Mouse (Mus musculus) myocyte (in vitro differentiated cells): ENCODE data around the gene Pcgf3. TPM values are rescaled to one million over a fixed set of nuclear protein-coding genes. Genes with fewer than 3 reads are reported as not detected.

Experiments
- H3K27me3 ChIP-seq: one replicate; pipeline ENCODE4 v1.6.1; 2011; ENCODE audit not compliant: control insufficient read depth, insufficient read depth, insufficient read length
- H3K36me3 ChIP-seq: one replicate; pipeline ENCODE4 v1.6.1; 2011; ENCODE audit not compliant: control insufficient read depth, insufficient read depth
- H3K4me2 ChIP-seq: one replicate; pipeline ENCODE4 v1.6.1; 2011; ENCODE audit warnings: low read depth, control low read depth
- H3K4me3 ChIP-seq: one replicate; pipeline ENCODE4 v1.5.1; 2011; ENCODE audit warnings: mild to moderate bottlenecking, control low read depth, moderate library complexity
- H3K79me2 ChIP-seq: one replicate; pipeline ENCODE4 v1.6.1; 2011; ENCODE audit not compliant: control insufficient read depth, insufficient read depth
- H3ac ChIP-seq: one replicate; pipeline ENCODE4 v1.6.1; 2011; ENCODE audit not compliant: control insufficient read depth, insufficient read length
- CEBPB ChIP-seq: IDR thresholded peaks from 2 replicates; pipeline ENCODE4 v1.6.1; 2011; ENCODE audit warnings: mild to moderate bottlenecking, moderate library complexity; ENCODE audit not compliant: poor library complexity, insufficient read depth, severe bottlenecking
- E2F4 ChIP-seq: IDR thresholded peaks from one replicate; pipeline ENCODE4 v1.6.1; 2011; ENCODE audit warnings: mild to moderate bottlenecking, control low read depth, moderate library complexity; ENCODE audit not compliant: insufficient read depth
- MAX ChIP-seq: IDR thresholded peaks from one replicate; pipeline ENCODE4 v1.6.1; 2011; ENCODE audit warnings: low read depth, mild to moderate bottlenecking, control low read depth
- MYOD1 ChIP-seq, 3 experiments: IDR thresholded peaks; one replicate each; pipeline ENCODE4 v1.6.1; 2011; ENCODE audit warnings: control low read depth in 2 of 3, low read depth in 2 of 3, mild to moderate bottlenecking in 2 of 3, moderate library complexity in 1 of 3; ENCODE audit not compliant: insufficient read length in 2 of 3, control insufficient read depth in 1 of 3
- MYOG ChIP-seq, 3 experiments: IDR thresholded peaks; one replicate each; pipeline ENCODE4 v1.6.1; 2011; ENCODE audit warnings: control low read depth in 2 of 3, low read depth in 2 of 3, mild to moderate bottlenecking in 2 of 3; ENCODE audit not compliant: insufficient read length in 2 of 3, control insufficient read depth in 1 of 3, insufficient read depth in 1 of 3
- POLR2A ChIP-seq: IDR thresholded peaks from one replicate; pipeline ENCODE4 v1.6.1; 2011; ENCODE audit warnings: low read depth, mild to moderate bottlenecking, control low read depth, moderate library complexity; ENCODE audit not compliant: insufficient read length
- POLR2AphosphoS2 ChIP-seq: IDR thresholded peaks from one replicate; pipeline ENCODE4 v1.6.1; 2011; ENCODE audit warnings: low read depth, control low read depth; ENCODE audit not compliant: insufficient read length
- REST ChIP-seq: IDR thresholded peaks from one replicate; pipeline ENCODE4 v1.6.1; 2011; ENCODE audit warnings: mild to moderate bottlenecking, control low read depth, moderate library complexity; ENCODE audit not compliant: insufficient read depth, insufficient read length
- SRF ChIP-seq: IDR thresholded peaks from one replicate; pipeline ENCODE4 v1.6.1; 2011; ENCODE audit warnings: low read depth; ENCODE audit not compliant: control insufficient read depth, insufficient read length
- TCF12 ChIP-seq: IDR thresholded peaks from one replicate; pipeline ENCODE4 v1.6.1; 2011; ENCODE audit warnings: mild to moderate bottlenecking, control low read depth; ENCODE audit not compliant: poor library complexity, insufficient read depth, severe bottlenecking
- TCF3 ChIP-seq: IDR thresholded peaks from one replicate; pipeline ENCODE4 v1.6.1; 2011; ENCODE audit warnings: low read depth, control low read depth; ENCODE audit not compliant: insufficient read length
- USF1 ChIP-seq: IDR thresholded peaks from one replicate; pipeline ENCODE4 v1.6.1; 2011; ENCODE audit warnings: low read depth, mild to moderate bottlenecking, control low read depth, moderate library complexity
- polyA plus RNA-seq: library from polyadenylated mRNA; unstranded; fragments of >200 nt; fragmentation: generic; extraction: Trizol; gene quantifications from one replicate; pipeline ENCODE4 v1.2.1, GENCODE M21; 2012; ENCODE audit warnings: missing spikeins

The Pcgf3 gene
- polyA plus RNA-seq, 1 experiment: 19.7 TPM

GRCm38 (mm10) chr5:108466647-108467046, 5.6 kb downstream of the Pcgf3 start:
- TF ChIP-seq USF1 (no peak), POLR2A (no peak)
- no peaks in the 10 kb centered on the region for H3K36me3 ChIP-seq
- H3K27me3 ChIP-seq: no peaks in the 10 kb centered on the region
- H3K79me2 ChIP-seq: peaks cover 99% of the 10 kb centered on the region
- no peak overlapping the region for H3ac ChIP-seq
- H3K4me2 ChIP-seq: no peak overlapping the region
- no peak overlapping the region for H3K4me3 ChIP-seq

DNA sequence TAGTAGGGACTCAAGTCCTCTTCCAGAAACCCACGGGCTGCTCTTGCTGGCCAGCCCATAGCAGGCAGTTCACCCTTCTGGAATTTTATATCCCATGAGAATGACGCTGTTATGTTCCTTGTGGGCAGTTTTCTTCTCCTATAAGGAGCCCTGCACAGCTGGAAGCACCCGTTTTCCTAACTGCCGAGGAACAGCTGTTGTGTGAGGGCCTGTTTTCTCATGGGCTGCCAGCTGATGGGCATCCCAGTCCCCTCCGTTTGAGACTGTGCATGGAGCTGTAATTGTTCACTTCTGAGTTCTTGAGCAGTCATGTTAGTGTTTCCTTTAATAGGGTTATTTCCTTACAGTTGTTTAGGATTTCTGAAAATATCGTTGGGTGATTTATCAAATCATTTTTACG, 8.6 kb downstream of the Pcgf3 start:
- no peak overlapping the region for H3K4me2 ChIP-seq
- no peaks in the 10 kb centered on the region for H3K27me3 ChIP-seq
- peaks cover 69% of the 10 kb centered on the region for H3K79me2 ChIP-seq
- peaks cover 25% of the 10 kb centered on the region for H3K36me3 ChIP-seq
- H3K4me3 ChIP-seq: no peak overlapping the region
- no peak overlapping the region for H3ac ChIP-seq
- TF ChIP-seq TCF3 (no peak), MYOG (IDR thresholded peaks at IDR 0.05; ENCODE audit: control insufficient read depth in 1 of 3, insufficient read depth in 1 of 3, insufficient read length in 2 of 3, low read depth in 2 of 3) (peak in 2 of 3 experiments; percentile 34 to 65), POLR2AphosphoS2 (no peak), SRF (no peak), MYOD1 (IDR thresholded peaks at IDR 0.05; ENCODE audit: control insufficient read depth in 1 of 3, insufficient read length in 2 of 3, low read depth in 2 of 3) (peak in 2 of 3 experiments; percentile 71 to 74)

- H3K4me2 ChIP-seq: no peak overlapping the region
- peaks cover 56% of the 10 kb centered on the region for H3K36me3 ChIP-seq
- H3K4me3 ChIP-seq: no peak overlapping the region
- TF ChIP-seq MAX (no peak), E2F4 (no peak), USF1 (no peak), REST (no peak), POLR2A (no peak), TCF12 (no peak), CEBPB (no peak), TCF3 (no peak), MYOG (IDR thresholded peaks at IDR 0.05; ENCODE audit: control insufficient read depth in 1 of 3, insufficient read depth in 1 of 3, insufficient read length in 2 of 3, low read depth in 2 of 3) (no peak), MYOD1 (IDR thresholded peaks at IDR 0.05; ENCODE audit: control insufficient read depth in 1 of 3, insufficient read length in 2 of 3, low read depth in 2 of 3) (no peak), POLR2AphosphoS2 (no peak), SRF (no peak)
- no peaks in the 10 kb centered on the region for H3K27me3 ChIP-seq
- H3K79me2 ChIP-seq: peaks cover 28% of the 10 kb centered on the region
- H3ac ChIP-seq: no peak overlapping the region
Observed at GRCm38 (mm10) chr5:108473737-108474136, 12.7 kb downstream of the Pcgf3 start.

DNA sequence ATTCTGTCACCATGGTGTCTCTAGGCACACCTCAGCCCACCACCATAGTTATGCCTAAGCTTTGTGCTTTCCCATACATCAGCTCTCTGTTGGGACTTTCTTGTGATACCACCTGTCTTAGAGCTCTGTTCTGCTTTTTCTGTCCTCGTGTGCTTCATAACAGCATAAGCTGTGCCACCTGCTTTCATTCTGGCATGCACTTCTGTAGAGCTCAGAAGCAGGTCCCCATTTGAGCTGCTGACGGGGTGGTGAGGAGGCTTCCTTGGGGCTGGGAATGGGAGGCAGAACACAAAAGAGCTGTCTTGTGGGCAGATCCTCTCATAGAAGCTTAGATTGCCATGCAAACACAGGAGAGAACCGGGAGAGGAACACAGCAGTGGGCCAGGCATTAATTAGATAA, 14.9 kb downstream of the Pcgf3 start:
- no peak overlapping the region for H3ac ChIP-seq
- H3K27me3 ChIP-seq: no peaks in the 10 kb centered on the region
- H3K4me2 ChIP-seq: no peak overlapping the region
- no peak overlapping the region for H3K4me3 ChIP-seq
- H3K79me2 ChIP-seq: peaks cover 27% of the 10 kb centered on the region
- H3K36me3 ChIP-seq: peaks cover 56% of the 10 kb centered on the region
- TF ChIP-seq MAX: no peak
- no peak for TF ChIP-seq REST
- TF ChIP-seq POLR2A: no peak
- no peak for TF ChIP-seq USF1
- TF ChIP-seq MYOD1 (IDR thresholded peaks at IDR 0.05; ENCODE audit: control insufficient read depth in 1 of 3, insufficient read length in 2 of 3, low read depth in 2 of 3): no peak
- no peak for TF ChIP-seq TCF12

GRCm38 (mm10) chr5:108483006-108483405, 22.0 kb downstream of the Pcgf3 start:
- no peak overlapping the region for H3K4me3 ChIP-seq
- no peak overlapping the region for H3K4me2 ChIP-seq
- H3K79me2 ChIP-seq: peaks cover 35% of the 10 kb centered on the region
- H3K36me3 ChIP-seq: peaks cover 16% of the 10 kb centered on the region
- TF ChIP-seq TCF3 (no peak), POLR2A (no peak), MAX (no peak), POLR2AphosphoS2 (no peak), REST (no peak), E2F4 (no peak), SRF (no peak), TCF12 (no peak), CEBPB (no peak), MYOD1 (IDR thresholded peaks at IDR 0.05; ENCODE audit: control insufficient read depth in 1 of 3, insufficient read length in 2 of 3, low read depth in 2 of 3) (no peak), MYOG (IDR thresholded peaks at IDR 0.05; ENCODE audit: control insufficient read depth in 1 of 3, insufficient read depth in 1 of 3, insufficient read length in 2 of 3, low read depth in 2 of 3) (no peak), USF1 (no peak)
- no peak overlapping the region for H3ac ChIP-seq
- H3K27me3 ChIP-seq: no peaks in the 10 kb centered on the region
